ENCODE assay signal across 8 mouse cellular contexts in genomic region chr10:68759238-68759637, GRCm38 (mm10). TPM values are rescaled to one million over a fixed set of nuclear protein-coding genes. Genes with fewer than 3 reads are reported as not detected.
DNase-seq lines count a peak whose midpoint lies in the region; ATAC-seq and TF ChIP-seq lines count a peak whose summit lies in the region.

No protein-coding gene starts in this region.

- no peak overlapping the region for H3K4me2 ChIP-seq in lung, postnatal 0 days (replicated peaks; ENCODE audit: low read depth, low read length)

- H3K4me3 ChIP-seq in layer of hippocampus, adult 2 months = no peak overlapping the region
- H3K4me3 ChIP-seq in lung, postnatal 0 days (ENCODE audit: low read depth, low read length) = no peak overlapping the region

- TF ChIP-seq CTCF in layer of hippocampus, adult 2 months (conservative IDR thresholded peaks at IDR 0.05) = peak; percentile 58
- TF ChIP-seq CTCF in lung, postnatal 0 days (IDR thresholded peaks at IDR 0.05) = peak; percentile 60

- TF ChIP-seq EP300 in lung, postnatal 0 days (IDR thresholded peaks at IDR 0.05) = no peak

- WGBS in lung, postnatal 0 days = 35% methylated on average over 5 of the region's 5 CpGs

- H3K9me3 ChIP-seq in lung, postnatal 0 days (ENCODE audit: low read length) = no peaks in the 10 kb centered on the region

- no peak overlapping the region for H3K27ac ChIP-seq in layer of hippocampus, adult 2 months
- H3K27ac ChIP-seq in lung, postnatal 0 days (ENCODE audit: low read length) = no peak overlapping the region

- no peaks in the 10 kb centered on the region for H3K4me1 ChIP-seq in lung, postnatal 0 days (ENCODE audit: insufficient read depth, low read depth, low read length)

- ATAC-seq in CD4-positive, CD25-positive, alpha-beta regulatory T cell, adult 4 months = peak; percentile 58
- ATAC-seq in lung, postnatal 0 days = no peak

- H3K27me3 ChIP-seq in lung, postnatal 0 days (replicated peaks; ENCODE audit: insufficient read depth, low read length) = no peaks in the 10 kb centered on the region

- H3K9ac ChIP-seq in lung, postnatal 0 days (replicated peaks; ENCODE audit: low read depth) = no peak overlapping the region

- H3K36me3 ChIP-seq in lung, postnatal 0 days (ENCODE audit: insufficient read depth, low read length) = no peaks in the 10 kb centered on the region

- DNase-seq in layer of hippocampus, adult 2 months (ENCODE audit: low spot score in 2 of 2) = peak in 1 of 2 experiments; percentile 30
- DNase-seq in layer of hippocampus, postnatal 36 days = no peak
- peak; percentile 42 for DNase-seq in ZHBTc4 (ENCODE audit: low read depth, low spot score)
- peak; percentile 49 for DNase-seq in forelimb bud, embryonic 11.5 days (ENCODE audit: low read depth, low spot score)
- DNase-seq in lung, postnatal 0 days (ENCODE audit: low spot score) = peak; percentile 16
- DNase-seq in cerebellum, adult 11-12 months = no peak
- no peak for DNase-seq in ovary, adult 18-20 months (ENCODE audit: low spot score)

RNA-seq across cellular contexts. Expression of gene Tmem26, which starts 35.8 kb away (rescaled TPM):
- under 1 TPM; 0.20 to 0.29 TPM for total RNA-seq in layer of hippocampus, adult 2 months (2021)
- total RNA-seq in layer of hippocampus, postnatal 36 days (2021) = under 1 TPM in 1 of 2 experiments, not detected in 1; 0.10 TPM
- polyA plus RNA-seq in CD4-positive, CD25-positive, alpha-beta regulatory T cell, adult 4 months (2017; shearing (Covaris generic)) = under 1 TPM; 0.31 to 0.44 TPM
- polyA plus RNA-seq in lung, postnatal 0 days (2015; fragmentation: Nextera tagmentation; extraction: Ambion mirVana) = 3.0 and 3.4 TPM in 2 replicates

Comparison
In these comparisons a context has a peak if more than half of its experiments do, and no peak if none do; other contexts are left out.
1. DNase-seq: peak in ZHBTc4 (single experiment), forelimb bud, embryonic 11.5 days (single experiment) and lung, postnatal 0 days (single experiment); none in layer of hippocampus, postnatal 36 days (0 of 2), cerebellum, adult 11-12 months (single experiment) and ovary, adult 18-20 months (single experiment).